Mouse (Mus musculus): ENCODE measurements around the gene Sipa1l1. TPM values are rescaled to one million over a fixed set of nuclear protein-coding genes. Genes with fewer than 3 reads are reported as not detected.
A peak's percentile ranks its signal among the peaks of the same experiment; 100 is the strongest.
"Not testable (repeated sequence)": the region's sequence is repeated elsewhere in the genome, so short reads cannot be mapped to it uniquely, and the experiment has no call there.

Sipa1l1 gene
- polyA plus RNA-seq, 1 experiment: 12.0 TPM

DNA sequence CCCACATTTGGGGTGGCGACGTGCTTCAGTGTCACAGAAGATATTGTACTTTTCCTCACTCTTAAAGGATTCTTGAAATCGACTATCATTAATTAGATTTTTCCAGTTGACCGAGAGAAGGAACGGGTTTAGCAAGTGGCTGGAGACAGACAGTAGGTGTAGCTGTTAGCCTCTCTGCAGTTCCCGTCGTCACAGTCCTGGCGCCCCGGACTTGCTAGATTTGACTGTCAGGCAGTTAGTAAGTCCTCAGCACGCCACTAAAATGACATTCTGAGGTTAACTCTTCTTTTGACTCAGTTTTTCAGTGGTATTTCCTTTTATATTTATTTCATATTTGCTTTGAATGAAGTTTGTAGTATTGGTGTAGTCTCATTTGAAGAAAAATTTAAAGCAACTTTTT lies 2.5 kb downstream of the Sipa1l1 start:
- H3K9me3 ChIP-seq: no peaks in the 10 kb centered on the region
- peaks cover 2% of the 10 kb centered on the region for H3K36me3 ChIP-seq (replicated peaks; ENCODE audit: low read length)
- TF ChIP-seq GATA1 (IDR thresholded peaks at IDR 0.05; ENCODE audit: borderline replicate concordance, low read length) (no peak), FLI1 (IDR thresholded peaks at IDR 0.05; ENCODE audit: low read length) (no peak)
- no peaks in the 10 kb centered on the region for H3K27me3 ChIP-seq (replicated peaks)
- H3K4me1 ChIP-seq: peaks cover 76% of the 10 kb centered on the region
- H3K4me3 ChIP-seq (replicated peaks): peak overlapping the region; percentile 96

DNA sequence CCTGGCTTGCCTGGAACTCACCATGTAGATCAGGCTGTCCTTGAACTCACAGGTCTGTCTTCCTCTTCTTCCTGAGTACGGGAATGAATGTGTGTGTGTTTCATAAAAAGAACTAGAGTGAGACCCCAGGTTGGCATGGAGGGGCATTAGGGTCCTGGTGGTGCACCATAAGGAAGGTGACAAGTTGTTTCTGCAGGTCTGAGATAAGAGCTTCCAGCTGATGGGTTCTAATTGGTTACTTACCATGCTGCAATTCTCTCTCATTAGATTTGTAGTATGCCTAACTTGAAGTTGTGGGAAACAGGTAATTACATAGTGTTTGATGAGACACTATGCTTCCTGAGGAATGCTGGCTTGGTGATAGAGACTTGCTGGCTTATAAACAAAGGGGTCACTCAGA lies 4.5 kb downstream of the Sipa1l1 start:
- peaks cover 10% of the 10 kb centered on the region for H3K36me3 ChIP-seq (replicated peaks; ENCODE audit: low read length)
- H3K4me1 ChIP-seq: peaks cover 83% of the 10 kb centered on the region
- H3K9me3 ChIP-seq: no peaks in the 10 kb centered on the region
- TF ChIP-seq GATA1 (IDR thresholded peaks at IDR 0.05; ENCODE audit: borderline replicate concordance, low read length) (no peak), FLI1 (IDR thresholded peaks at IDR 0.05; ENCODE audit: low read length) (no peak)
- no peak overlapping the region for H3K4me3 ChIP-seq (replicated peaks)
- no peaks in the 10 kb centered on the region for H3K27me3 ChIP-seq (replicated peaks)

DNA sequence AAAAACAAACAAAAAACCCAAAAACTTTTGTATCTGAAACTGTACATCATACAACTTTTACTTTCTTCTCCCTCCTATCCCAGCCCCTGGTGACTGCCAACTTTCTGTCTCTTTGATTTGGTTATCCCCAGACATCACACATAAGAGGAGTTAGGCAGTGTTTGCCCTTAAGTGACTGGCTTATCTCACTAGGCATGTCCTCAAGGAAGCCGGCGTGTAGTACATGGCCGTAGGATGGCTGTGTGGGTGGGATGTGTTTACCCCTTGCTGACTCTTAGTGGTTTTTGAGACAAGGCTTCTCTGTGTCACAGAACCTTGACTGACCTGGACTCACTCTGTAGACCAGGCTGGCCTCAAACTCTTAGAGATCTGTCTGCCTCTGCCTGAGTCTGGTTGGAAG lies 6.6 kb downstream of the Sipa1l1 start:
- TF ChIP-seq FLI1 (IDR thresholded peaks at IDR 0.05; ENCODE audit: low read length): no peak
- no peak for TF ChIP-seq GATA1 (IDR thresholded peaks at IDR 0.05; ENCODE audit: borderline replicate concordance, low read length)
- peak overlapping the region; percentile 79 for H3K4me3 ChIP-seq (replicated peaks)
- peaks cover 23% of the 10 kb centered on the region for H3K36me3 ChIP-seq (replicated peaks; ENCODE audit: low read length)
- H3K4me1 ChIP-seq: peaks cover 90% of the 10 kb centered on the region
- no peaks in the 10 kb centered on the region for H3K27me3 ChIP-seq (replicated peaks)
- no peaks in the 10 kb centered on the region for H3K9me3 ChIP-seq

DNA sequence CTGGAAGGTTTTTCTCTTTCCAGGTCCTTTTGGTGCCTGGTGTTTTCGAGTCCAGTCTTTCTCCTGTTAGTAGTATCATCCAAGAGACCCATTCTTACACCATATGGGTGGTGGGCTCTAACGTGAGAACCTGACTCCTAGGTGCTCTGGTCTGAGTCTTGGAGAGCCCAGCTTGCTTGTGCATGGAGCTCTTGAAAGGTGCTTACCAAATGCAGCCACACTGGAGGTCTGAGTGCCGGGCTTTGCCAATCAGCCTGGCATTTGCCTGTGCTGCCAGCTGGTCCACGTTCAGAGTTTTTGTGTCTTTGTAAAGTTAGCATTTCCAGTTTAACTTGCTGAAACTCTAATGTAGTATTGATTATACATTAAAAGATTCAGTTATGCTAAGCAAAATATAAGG lies 9.5 kb downstream of the Sipa1l1 start:
- Histone ChIP-seq H3K27me3 (replicated peaks) (no peaks in the 10 kb centered on the region), H3K36me3 (replicated peaks; ENCODE audit: low read length) (peaks cover 47% of the 10 kb centered on the region), H3K4me3 (replicated peaks) (no peak overlapping the region), H3K9me3 (no peaks in the 10 kb centered on the region), H3K4me1 (peaks cover 74% of the 10 kb centered on the region)
- no peak for TF ChIP-seq GATA1 (IDR thresholded peaks at IDR 0.05; ENCODE audit: borderline replicate concordance, low read length)
- TF ChIP-seq FLI1 (IDR thresholded peaks at IDR 0.05; ENCODE audit: low read length): no peak

DNA sequence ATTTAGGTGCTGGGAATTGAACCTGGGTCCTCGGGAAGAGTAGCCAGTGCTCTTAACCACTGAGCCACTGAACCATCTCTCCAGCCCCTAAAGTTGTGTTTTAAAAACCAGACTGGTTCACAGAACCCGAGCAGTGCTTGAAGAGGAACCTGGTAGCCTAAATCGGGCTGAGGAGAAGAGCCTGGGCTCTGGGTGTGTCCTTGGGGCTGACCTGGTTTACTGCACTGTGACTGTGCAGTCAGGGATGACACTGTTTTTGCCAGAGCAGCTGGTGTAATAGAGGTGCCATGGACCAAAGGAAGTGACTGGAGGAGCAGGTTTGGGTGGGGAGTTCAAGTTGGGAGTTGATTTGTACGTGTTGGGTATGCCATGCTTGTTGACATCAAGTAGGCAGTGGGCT lies 10.5 kb downstream of the Sipa1l1 start:
- H3K36me3 ChIP-seq (replicated peaks; ENCODE audit: low read length): peaks cover 47% of the 10 kb centered on the region
- H3K4me1 ChIP-seq: peaks cover 64% of the 10 kb centered on the region
- no peak overlapping the region for H3K4me3 ChIP-seq (replicated peaks)
- no peaks in the 10 kb centered on the region for H3K27me3 ChIP-seq (replicated peaks)
- TF ChIP-seq FLI1 (IDR thresholded peaks at IDR 0.05; ENCODE audit: low read length) (no peak), GATA1 (IDR thresholded peaks at IDR 0.05; ENCODE audit: borderline replicate concordance, low read length) (no peak)
- no peaks in the 10 kb centered on the region for H3K9me3 ChIP-seq

DNA sequence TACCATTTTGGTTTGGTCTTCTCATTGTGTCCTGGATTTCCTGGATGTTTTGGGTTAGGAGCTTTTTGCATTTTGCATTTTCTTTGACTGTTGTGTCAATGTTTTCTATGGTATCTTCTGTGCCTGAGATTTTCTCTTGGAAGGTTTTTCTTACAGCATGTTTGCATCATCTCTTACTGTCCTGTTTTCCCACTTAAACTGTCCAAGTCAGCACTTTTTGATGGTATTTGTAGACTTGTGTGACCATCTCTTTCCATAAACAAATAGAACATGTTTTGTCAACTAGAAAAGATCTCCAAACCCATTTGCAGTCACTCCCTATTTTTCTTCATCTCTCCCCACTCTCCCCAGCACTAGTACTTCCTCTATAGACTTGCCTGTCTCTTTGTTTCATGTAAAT lies 17.0 kb downstream of the Sipa1l1 start:
- peaks cover 28% of the 10 kb centered on the region for H3K36me3 ChIP-seq (replicated peaks; ENCODE audit: low read length)
- peaks cover 54% of the 10 kb centered on the region for H3K4me1 ChIP-seq

DNA sequence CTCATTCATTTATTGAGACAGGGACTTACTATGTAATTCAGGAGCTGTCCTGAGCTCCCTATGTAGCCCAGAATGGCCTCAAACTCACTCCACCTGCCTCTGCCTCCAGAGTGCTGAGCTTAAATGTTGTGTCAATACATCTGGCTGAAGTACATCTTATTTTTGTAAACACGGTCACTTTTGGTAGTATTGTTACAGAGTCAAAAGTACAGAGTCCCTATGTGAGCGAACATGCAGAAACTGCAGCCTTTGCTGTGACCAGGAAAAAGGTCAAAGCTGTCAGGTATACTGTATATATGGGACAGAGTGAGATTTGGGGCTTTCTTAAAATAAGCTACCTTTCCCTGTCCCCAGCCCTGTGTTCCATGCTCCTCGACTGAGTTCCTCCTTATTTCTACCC lies 17.6 kb downstream of the Sipa1l1 start:
- no peaks in the 10 kb centered on the region for H3K9me3 ChIP-seq
- TF ChIP-seq GATA1 (IDR thresholded peaks at IDR 0.05; ENCODE audit: borderline replicate concordance, low read length) (no peak), FLI1 (IDR thresholded peaks at IDR 0.05; ENCODE audit: low read length) (no peak)
- H3K36me3 ChIP-seq (replicated peaks; ENCODE audit: low read length): peaks cover 25% of the 10 kb centered on the region
- no peaks in the 10 kb centered on the region for H3K27me3 ChIP-seq (replicated peaks)
- H3K4me3 ChIP-seq (replicated peaks): no peak overlapping the region
- H3K4me1 ChIP-seq: peaks cover 53% of the 10 kb centered on the region

More for the DNA sequence above, 17.0 kb downstream of the Sipa1l1 start:
- H3K27me3 ChIP-seq (replicated peaks); H3K4me3 ChIP-seq (replicated peaks); H3K9me3 ChIP-seq: not testable (repeated sequence)

DNA sequence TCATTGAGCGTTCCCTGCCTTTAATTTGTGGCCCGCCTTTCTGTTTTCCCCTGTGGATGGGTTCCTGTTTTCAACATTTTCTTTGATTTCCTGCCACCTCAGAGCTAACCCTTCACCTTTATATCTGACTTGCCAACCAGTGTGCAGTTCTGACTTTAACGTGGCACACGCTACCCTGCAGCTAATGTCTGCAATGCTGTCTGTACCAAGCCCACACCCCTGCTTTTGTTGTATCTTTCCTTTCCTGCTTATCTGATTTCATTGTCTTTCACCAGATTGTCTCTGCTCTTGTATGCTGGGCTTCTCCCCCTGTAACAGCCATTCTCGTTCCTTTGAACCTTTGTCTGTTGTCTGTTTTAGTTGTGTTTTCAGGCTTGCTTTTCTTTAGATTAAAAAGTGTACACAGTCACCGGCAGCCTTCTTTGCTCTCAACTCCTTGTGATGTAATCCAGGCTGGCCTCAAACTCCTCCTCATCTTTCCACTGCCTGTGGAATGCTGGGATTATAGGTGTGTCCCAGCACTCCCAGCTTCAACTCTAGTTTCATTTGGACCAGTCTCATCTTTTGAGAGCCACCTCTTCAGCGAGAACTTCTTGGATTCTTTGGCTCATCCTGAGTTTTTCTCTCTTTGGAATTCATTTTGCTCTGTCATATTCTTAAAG lies 18.2 kb downstream of the Sipa1l1 start:
- Histone ChIP-seq H3K9me3 (no peaks in the 10 kb centered on the region), H3K4me1 (peaks cover 55% of the 10 kb centered on the region), H3K36me3 (replicated peaks; ENCODE audit: low read length) (peaks cover 20% of the 10 kb centered on the region), H3K4me3 (replicated peaks) (no peak overlapping the region), H3K27me3 (replicated peaks) (no peaks in the 10 kb centered on the region)
- no peak for TF ChIP-seq GATA1 (IDR thresholded peaks at IDR 0.05; ENCODE audit: borderline replicate concordance, low read length)
- TF ChIP-seq FLI1 (IDR thresholded peaks at IDR 0.05; ENCODE audit: low read length): no peak

DNA sequence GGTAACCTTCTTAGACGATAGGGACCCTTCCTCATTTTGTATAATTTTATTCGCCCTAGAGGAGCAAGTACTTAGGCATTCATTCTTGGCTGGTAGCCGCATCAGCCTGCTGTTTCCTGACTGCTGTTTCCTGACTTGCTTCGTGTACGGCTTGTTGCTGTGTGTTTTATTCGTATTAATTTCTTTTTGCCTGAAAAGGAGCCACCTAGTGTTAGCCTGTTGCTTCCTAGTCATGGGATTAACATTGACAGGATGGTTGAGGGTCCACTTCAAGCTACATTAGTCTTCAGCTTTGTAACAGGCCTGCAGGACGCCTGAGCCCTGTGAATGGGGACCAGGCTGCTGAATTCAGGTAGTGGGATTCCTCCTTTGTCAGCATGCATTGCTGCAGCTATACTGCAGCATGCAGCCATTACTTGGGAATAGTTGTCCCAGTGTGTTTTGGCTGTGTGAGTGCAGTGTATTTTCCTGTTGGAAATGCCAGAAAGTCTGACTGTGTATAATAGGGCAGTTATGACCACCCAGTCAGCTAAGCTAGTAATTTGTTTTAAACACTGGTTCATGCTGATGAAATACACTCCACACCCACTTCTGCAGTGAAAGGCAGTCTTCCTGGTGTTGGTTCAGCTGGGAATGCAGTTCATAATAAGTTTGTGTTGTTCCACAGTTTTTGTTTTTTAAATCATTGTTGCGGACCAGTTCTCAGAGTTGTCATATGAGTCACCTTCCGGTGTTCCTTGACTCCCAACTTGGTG lies 19.4 kb downstream of the Sipa1l1 start:
- no peak for TF ChIP-seq GATA1 (IDR thresholded peaks at IDR 0.05; ENCODE audit: borderline replicate concordance, low read length)
- TF ChIP-seq FLI1 (IDR thresholded peaks at IDR 0.05; ENCODE audit: low read length): no peak
- Histone ChIP-seq H3K27me3 (replicated peaks) (no peaks in the 10 kb centered on the region), H3K4me3 (replicated peaks) (peak overlapping the region; percentile 64), H3K9me3 (no peaks in the 10 kb centered on the region), H3K36me3 (replicated peaks; ENCODE audit: low read length) (peaks cover 19% of the 10 kb centered on the region), H3K4me1 (peaks cover 66% of the 10 kb centered on the region)

DNA sequence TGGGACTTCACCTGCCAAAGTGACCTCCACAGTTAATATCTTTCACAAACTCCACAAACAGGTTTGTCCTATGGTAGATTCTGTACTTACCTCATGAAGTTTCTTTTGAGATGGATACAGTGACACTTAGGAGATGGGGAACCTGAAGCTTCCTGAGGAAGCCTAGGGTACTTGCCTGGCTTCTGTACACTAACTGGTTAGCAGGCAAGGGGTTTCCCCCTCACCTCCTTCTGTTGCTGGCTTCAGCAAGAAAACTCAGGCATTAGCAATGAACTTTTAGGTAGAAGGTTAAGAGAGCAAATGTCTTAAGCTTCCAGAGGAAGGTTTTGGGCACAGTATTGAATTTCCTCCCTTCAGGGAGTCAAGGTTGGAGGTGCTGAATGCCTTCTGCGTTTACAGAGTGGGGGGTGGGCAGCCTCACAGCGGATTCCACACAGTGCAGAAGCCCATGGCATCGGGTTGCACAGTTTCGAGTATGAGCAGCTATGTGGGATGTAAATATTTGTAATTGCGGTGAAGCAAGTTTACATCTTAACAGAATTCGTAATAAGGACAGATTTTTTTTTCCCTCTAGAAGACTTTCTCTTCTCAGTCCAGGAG lies 20.1 kb downstream of the Sipa1l1 start:
- no peaks in the 10 kb centered on the region for H3K9me3 ChIP-seq
- H3K27me3 ChIP-seq (replicated peaks): no peaks in the 10 kb centered on the region
- H3K4me3 ChIP-seq (replicated peaks): no peak overlapping the region
- peaks cover 19% of the 10 kb centered on the region for H3K36me3 ChIP-seq (replicated peaks; ENCODE audit: low read length)
- TF ChIP-seq GATA1 (IDR thresholded peaks at IDR 0.05; ENCODE audit: borderline replicate concordance, low read length) (no peak), FLI1 (IDR thresholded peaks at IDR 0.05; ENCODE audit: low read length) (no peak)
- H3K4me1 ChIP-seq: peaks cover 69% of the 10 kb centered on the region
